Mouse (Mus musculus) effector memory CD4-positive, alpha-beta T cell, adult 5 months (primary cell): Measurements from ENCODE around the gene Galt. TPM values are rescaled to one million over a fixed set of nuclear protein-coding genes. Genes with fewer than 3 reads are reported as not detected.

Experiments
- polyA plus RNA-seq: library from polyadenylated mRNA; unstranded; fragments of 100-300 nt; shearing (Covaris generic); gene quantifications from one replicate; pipeline ENCODE4 v1.2.1, GENCODE M21; 2017

Gene Galt
- polyA plus RNA-seq = 58.6 TPM

DNA sequence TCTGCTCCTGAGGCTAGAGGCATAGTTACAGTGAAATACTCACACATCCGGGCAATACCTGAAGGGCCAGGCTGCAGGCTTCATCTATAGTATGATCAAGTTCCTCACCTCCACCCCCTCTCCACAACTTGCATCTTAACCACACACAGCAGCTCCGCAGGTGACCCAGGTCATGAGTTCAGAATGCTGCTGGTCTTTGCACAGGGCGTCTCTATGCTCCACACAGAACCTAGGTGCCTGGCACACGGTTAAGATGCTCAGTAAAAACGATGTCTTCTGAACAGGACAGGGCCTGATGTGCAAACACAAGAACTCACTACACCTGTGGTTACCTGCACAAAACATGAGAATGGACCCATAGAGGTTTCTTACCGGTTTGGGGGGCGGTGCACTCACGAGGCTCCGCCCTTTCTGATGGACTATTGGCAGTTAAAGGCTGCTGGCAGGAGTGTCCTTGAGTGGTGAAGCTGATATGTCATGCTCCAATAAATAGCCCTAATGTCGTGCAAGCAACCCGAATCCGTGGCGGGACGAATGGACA, at the start of gene Galt:
Gene Galt, plus strand, starts transcription at position 432 of the 541 bp plus-strand sequence.

GRCm38 (mm10) chr4:41713197-41714067, 41.6 kb upstream of the Galt start, which contains the start of gene Rpp25l:
TSS of gene Rpp25l (minus strand) at chr4:41713534.

GRCm38 (mm10) chr4:41722918-41723351, 32.1 kb upstream of the Galt start, which contains the start of gene Dctn3:
TSS of gene Dctn3 (minus strand) at chr4:41723170.

DNA sequence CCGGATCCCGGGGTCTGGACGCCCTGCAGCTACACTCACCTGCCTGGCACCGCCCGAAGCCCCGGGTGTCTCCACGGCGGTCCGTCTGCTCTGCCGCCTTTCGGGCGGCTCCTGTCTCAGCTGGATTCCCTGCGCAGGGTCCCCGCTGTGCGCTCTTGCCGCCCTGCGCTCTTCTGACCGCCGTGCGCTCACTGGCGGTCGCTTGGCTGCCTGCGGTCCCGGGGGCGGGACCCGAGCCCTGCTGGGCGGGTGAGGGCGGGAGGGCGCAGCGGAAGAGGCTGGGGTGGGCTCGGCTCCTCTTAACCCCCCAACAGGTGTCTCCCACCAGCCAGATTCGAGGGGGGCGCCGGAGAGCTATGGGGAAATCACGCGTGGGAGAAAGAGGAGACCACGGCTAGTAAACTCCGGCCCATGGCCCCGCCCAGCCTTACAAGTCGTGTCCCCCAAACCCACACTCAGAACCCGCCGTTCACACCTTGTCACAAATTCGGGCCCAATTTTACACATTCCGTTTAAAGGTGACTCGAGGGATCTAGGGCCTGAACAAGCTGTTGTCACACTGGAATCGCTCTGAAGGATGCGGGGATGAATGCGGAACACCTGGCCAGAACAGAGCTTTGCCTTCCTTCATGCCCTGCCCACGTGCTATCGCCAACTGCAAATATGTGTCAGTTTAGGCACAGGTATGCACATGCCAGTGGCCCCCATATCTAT, 23.8 kb upstream of the Galt start, which contains the start of gene Arid3c:
Gene Arid3c, minus strand, starts transcription at position 91 of the 714 bp plus-strand sequence.

DNA sequence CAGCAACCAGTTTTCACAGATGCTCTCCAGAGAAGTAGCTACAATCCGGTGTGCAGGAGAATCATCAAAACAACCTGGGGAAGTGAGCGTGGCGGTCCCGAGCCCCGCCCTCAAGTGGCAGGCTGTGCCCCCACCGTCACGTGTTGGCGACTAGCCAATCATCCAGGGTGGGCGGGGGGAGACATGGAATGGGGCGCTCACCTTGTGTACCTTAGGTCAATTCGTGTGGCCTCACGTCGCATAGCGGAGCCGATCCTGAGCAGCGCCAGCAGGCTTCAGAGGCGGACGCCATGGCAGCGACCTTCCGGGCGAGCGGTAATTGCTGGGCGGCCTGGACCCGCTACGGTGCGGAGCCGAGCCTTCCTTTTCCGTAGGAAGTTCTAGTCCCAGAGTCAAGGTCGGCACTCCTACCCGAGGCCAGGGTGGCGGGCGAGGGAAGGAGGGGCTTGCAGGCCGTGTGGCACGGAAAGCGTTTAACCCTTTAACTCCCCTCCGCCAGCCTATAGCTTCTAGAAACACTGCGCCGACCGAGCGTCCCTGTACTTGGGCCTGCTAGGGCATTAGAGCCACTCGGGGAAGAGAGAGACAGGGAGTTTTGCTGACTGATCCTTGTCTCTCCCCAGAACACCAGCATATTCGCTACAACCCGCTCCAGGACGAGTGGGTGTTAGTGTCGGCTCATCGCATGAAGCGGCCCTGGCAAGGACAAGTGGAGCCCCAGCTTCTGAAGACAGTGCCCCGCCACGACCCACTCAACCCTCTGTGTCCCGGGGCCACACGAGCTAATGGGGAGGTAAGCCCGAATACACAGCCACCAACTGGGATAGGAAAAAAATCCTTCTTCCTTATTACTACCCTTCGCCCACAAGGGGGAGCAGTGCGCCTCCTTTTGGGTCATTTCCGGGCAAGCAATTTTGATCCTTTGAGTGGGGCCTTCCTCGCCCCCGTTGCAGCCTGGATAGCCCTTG, 594 bp downstream of the Galt start, which contains the start of gene Sigmar1:
Gene Sigmar1, minus strand, starts transcription at position 820 of the 968 bp plus-strand sequence.

GRCm38 (mm10) chr4:41774002-41774401, 19.0 kb downstream of the Galt start, which contains the start of gene Ccl27a:
TSS of gene Ccl27a (minus strand) at chr4:41774247.

Other genes with a start within 250 kb of the Galt start
- not detected for gene 1110017D15Rik, start 237.9 kb upstream of the Galt start, polyA plus RNA-seq
- gene Fam219a, start 185.7 kb upstream of the Galt start, polyA plus RNA-seq = 6.4 TPM
- gene Dnaic1, start 185.5 kb upstream of the Galt start, polyA plus RNA-seq = not detected
- gene Enho, start 114.9 kb upstream of the Galt start, polyA plus RNA-seq = not detected
- gene Cntfr, start 58.1 kb upstream of the Galt start, polyA plus RNA-seq = not detected
- gene Il11ra1, start 55.2 kb upstream of the Galt start, polyA plus RNA-seq = 6.8 TPM
- 22.5 TPM for gene Rpp25l, start 41.7 kb upstream of the Galt start, polyA plus RNA-seq
- 100 TPM for gene Dctn3, start 32.1 kb upstream of the Galt start, polyA plus RNA-seq
- gene Arid3c, start 24.1 kb upstream of the Galt start, polyA plus RNA-seq = not detected
- 25.2 TPM for gene Sigmar1, start 929 bp downstream of the Galt start, polyA plus RNA-seq
- gene Ccl27a, start 19.0 kb downstream of the Galt start, polyA plus RNA-seq = 8.3 TPM
- gene Gm21541, start 148.4 kb downstream of the Galt start, polyA plus RNA-seq = not detected
- 0.92 TPM for gene Gm20878, start 186.3 kb downstream of the Galt start, polyA plus RNA-seq
- gene Fam205a4, start 210.8 kb downstream of the Galt start, polyA plus RNA-seq = not detected